Mouse (Mus musculus) kidney, adult 2 months (tissue): ENCODE data around the gene Nanos2. TPM values are rescaled to one million over a fixed set of nuclear protein-coding genes. Genes with fewer than 3 reads are reported as not detected.

Experiments
- DNase-seq: peaks from one replicate; pipeline ENCODE4 v3.0.0; 2021
- H3K27ac ChIP-seq: fragments of 200-500 bp; 2 replicates; pipeline ENCODE4 v1.5.1; 2012; ENCODE audit warnings: low read depth, low read length, control low read depth, inconsistent platforms; ENCODE audit not compliant: insufficient read depth
- H3K27me3 ChIP-seq: fragments of 200-500 bp; replicated peaks from 2 replicates; pipeline ENCODE4 v1.6.1; 2012; ENCODE audit warnings: mild to moderate bottlenecking, moderate library complexity, low read length, inconsistent platforms; ENCODE audit not compliant: control insufficient read depth, insufficient read depth
- H3K36me3 ChIP-seq: fragments of 200-500 bp; 2 replicates; pipeline ENCODE4 v1.6.1; 2012; ENCODE audit warnings: mild to moderate bottlenecking, moderate library complexity, low read length, inconsistent platforms; ENCODE audit not compliant: control insufficient read depth, insufficient read depth
- H3K4me1 ChIP-seq: fragments of 200-500 bp; 2 replicates; pipeline ENCODE4 v1.6.1; 2011; ENCODE audit warnings: low read length; ENCODE audit not compliant: control insufficient read depth, insufficient read depth
- H3K4me3 ChIP-seq: fragments of 200-500 bp; 2 replicates; pipeline ENCODE4 v1.5.1; 2011; ENCODE audit warnings: mild to moderate bottlenecking, low read depth, low read length, control low read depth; ENCODE audit not compliant: insufficient read depth
- CTCF ChIP-seq: fragments of 200-500 bp; conservative IDR thresholded peaks from 2 replicates; pipeline ENCODE4 v1.5.1; 2011; ENCODE audit warnings: low read depth, mild to moderate bottlenecking, control low read depth, low read length, moderate library complexity, mixed read lengths; ENCODE audit not compliant: insufficient read depth, insufficient read length
- POLR2A ChIP-seq: fragments of 200-500 bp; IDR thresholded peaks from one replicate; pipeline ENCODE4 v1.6.1; 2011; ENCODE audit warnings: low read depth, low read length, control low read depth
- WGBS: fragments of 180-500 bp; shearing (Covaris S2); methylation state at CpG from one replicate; pipeline ENCODE4 v1.1.7; 2018; 5-methylcytosine and 5-hydroxymethylcytosine counted together
- polyA plus RNA-seq: library from polyadenylated mRNA; depleted of rRNA; stranded (reverse); fragments of >200 nt; gene quantifications from 2 replicates; pipeline ENCODE4 v1.2.3, GENCODE M21; 2012

Gene Nanos2
- polyA plus RNA-seq, 1 experiment, result not detected

GRCm38 (mm10) chr7:19001066-19001806, 14.0 kb downstream of the Nanos2 start:
- peak; percentile 82 for DNase-seq
- Histone ChIP-seq H3K27ac (peak overlapping the region; percentile 6; the same call in 1 of the 2 replicates), H3K27me3 (no peaks in the 10 kb centered on the region), H3K36me3 (no peaks in the 10 kb centered on the region; the same call in 1 of the 2 replicates), H3K4me3 (peak overlapping the region; percentile 41), H3K4me1 (0 out of 2 replicates have a peak, but pooled peaks cover 6% of the 10 kb centered on the region)
- WGBS, result 30% methylated on average over 18 of the region's 18 CpGs
- TF ChIP-seq CTCF (no peak), POLR2A (no peak)

- TF ChIP-seq POLR2A (no peak), CTCF (no peak)
- Histone ChIP-seq H3K4me1 (peaks cover 8% of the 10 kb centered on the region; the same call in 1 of the 2 replicates), H3K27me3 (no peaks in the 10 kb centered on the region), H3K27ac (no peak overlapping the region), H3K36me3 (no peaks in the 10 kb centered on the region; the same call in 1 of the 2 replicates), H3K4me3 (no peak overlapping the region)
- DNase-seq, result no peak
- WGBS, result 49% methylated on average over 3 of the region's 3 CpGs
Observed at GRCm38 (mm10) chr7:19001807-19002085, 14.5 kb downstream of the Nanos2 start.

GRCm38 (mm10) chr7:19002115-19002514, 14.9 kb downstream of the Nanos2 start:
- Histone ChIP-seq H3K4me3 (peak overlapping the region; percentile 55; the same call in 1 of the 2 replicates), H3K27ac (no peak overlapping the region), H3K27me3 (no peaks in the 10 kb centered on the region), H3K36me3 (no peaks in the 10 kb centered on the region; the same call in 1 of the 2 replicates), H3K4me1 (peaks cover 12% of the 10 kb centered on the region)
- no peak for DNase-seq
- WGBS, result 16% methylated on average over 4 of the region's 4 CpGs
- no peak for TF ChIP-seq CTCF
- no peak for TF ChIP-seq POLR2A

GRCm38 (mm10) chr7:19002848-19003498, 15.8 kb downstream of the Nanos2 start:
- Histone ChIP-seq H3K4me1 (peaks cover 20% of the 10 kb centered on the region), H3K27me3 (no peaks in the 10 kb centered on the region), H3K27ac (peak overlapping the region; percentile 73), H3K4me3 (peak overlapping the region; percentile 55), H3K36me3 (no peaks in the 10 kb centered on the region; the same call in 1 of the 2 replicates)
- TF ChIP-seq POLR2A, result peak; percentile 21
- no peak for TF ChIP-seq CTCF
- WGBS, result 2% methylated on average over 17 of the region's 17 CpGs
- DNase-seq, result peak; percentile 94

- Histone ChIP-seq H3K4me1 (peaks cover 20% of the 10 kb centered on the region), H3K27ac (peak within 1 kb of the TSS; percentile 95), H3K36me3 (no peaks in the 10 kb centered on the region; the same call in 1 of the 2 replicates), H3K27me3 (no peaks in the 10 kb centered on the region), H3K4me3 (peak within 1 kb of the TSS; percentile 91)
- peak; percentile 96 for DNase-seq
- peak; percentile 62 for TF ChIP-seq POLR2A
- TF ChIP-seq CTCF, result no peak
- WGBS, result 1% methylated on average over 88 of the region's 90 CpGs
Observed at GRCm38 (mm10) chr7:19003902-19004630, 16.9 kb downstream of the Nanos2 start, which contains the start of gene Irf2bp1. Gene Irf2bp1 (plus strand): TSS chr7:19004044.

GRCm38 (mm10) chr7:19004631-19005079, 17.5 kb downstream of the Nanos2 start:
- H3K4me3 ChIP-seq, result peak overlapping the region; percentile 91
- peaks cover 20% of the 10 kb centered on the region for H3K4me1 ChIP-seq
- 5% methylated on average over 34 of the region's 34 CpGs for WGBS
- H3K27ac ChIP-seq, result no peak overlapping the region
- H3K27me3 ChIP-seq, result no peaks in the 10 kb centered on the region
- TF ChIP-seq CTCF (no peak), POLR2A (no peak)
- no peaks in the 10 kb centered on the region; the same call in 1 of the 2 replicates for H3K36me3 ChIP-seq
- peak; percentile 24 for DNase-seq
